Mouse (Mus musculus) neutrophil, adult 5-6 weeks (primary cell): ENCODE measurements at regions not wholly inside any gene's neighbourhood (a gene's known extent, or its start where the extent isn't known, plus 50 kb on each side); places are given as distances from the start of the nearest gene placed in this dataset.

ENCODE experiments used
- ATAC-seq: fragments of 151-379, 151-347 bp; 2 replicates; pipeline ENCODE4 v1.8.0; 2017; ENCODE audit warnings: mild to moderate bottlenecking, moderate TSS enrichment; ENCODE audit not compliant: insufficient number of reproducible peaks, poor library complexity, low FRiP score, severe bottlenecking; ENCODE audit errors: extremely low read depth

DNA sequence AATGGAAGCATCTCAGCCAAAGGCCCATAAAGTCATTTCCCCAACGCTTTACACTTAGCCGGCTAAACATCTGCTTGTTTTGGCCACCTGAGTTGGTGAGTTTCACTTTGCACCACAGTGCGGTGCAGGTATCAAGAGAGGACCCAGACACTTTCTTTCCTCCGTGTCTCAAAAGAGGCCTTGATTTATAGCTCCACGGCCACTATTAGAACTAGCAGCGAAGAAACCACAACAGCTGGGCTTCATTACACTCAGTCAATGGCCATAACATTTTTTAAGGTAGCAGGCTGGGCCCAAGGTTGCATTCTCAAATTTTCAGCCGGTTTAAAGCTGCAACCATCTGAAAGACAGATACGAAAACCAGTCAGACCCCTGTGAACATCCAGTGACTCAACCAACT lies 103.4 kb downstream of the Mreg start:
- ATAC-seq: no peak

DNA sequence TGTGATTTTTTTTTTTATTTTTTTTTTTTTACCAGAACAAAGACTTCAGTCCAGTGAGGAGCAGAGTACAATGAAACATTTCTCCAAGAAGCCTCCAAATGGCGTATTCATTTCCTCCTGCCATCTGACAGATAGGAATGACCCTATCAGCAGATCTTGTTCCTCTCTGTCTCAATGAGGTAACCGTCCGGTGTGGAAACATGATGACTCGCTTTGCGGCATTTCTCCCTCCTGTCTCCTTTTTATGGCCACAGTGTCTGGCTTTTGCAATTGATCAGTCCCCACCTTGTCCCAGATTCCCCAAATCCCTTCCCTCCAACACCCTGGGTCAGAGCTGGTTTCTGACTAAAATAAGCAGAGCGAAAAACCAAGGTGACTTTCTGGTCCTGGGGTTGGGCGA lies 105.0 kb downstream of the Mreg start:
- ATAC-seq: peak; percentile 47; the same call in 1 of the 2 replicates

GRCm38 (mm10) chr1:72106655-72107054 lies 105.5 kb downstream of the Mreg start:
- ATAC-seq: peak; percentile 63; the same call in 1 of the 2 replicates

GRCm38 (mm10) chr1:72105435-72106057 lies 106.6 kb downstream of the Mreg start:
- ATAC-seq: no peak

DNA sequence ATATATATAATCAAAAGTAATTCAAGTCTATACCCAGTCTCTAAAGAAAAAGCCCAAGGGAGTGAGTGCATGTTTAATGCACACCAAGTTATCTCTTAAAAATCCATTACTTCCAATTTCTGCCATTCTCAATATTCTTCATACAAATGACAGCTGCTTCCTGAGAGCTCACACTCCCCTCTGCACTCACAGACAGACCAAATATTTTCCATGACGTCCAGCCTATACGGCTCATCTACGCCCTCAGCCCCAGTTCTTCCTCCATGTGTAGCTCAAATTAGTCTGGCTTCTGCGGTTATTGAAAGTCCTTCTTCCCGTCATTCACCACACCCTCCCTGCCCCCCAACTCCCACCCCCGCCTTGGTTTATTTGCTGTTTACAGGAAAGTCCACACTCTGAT lies 108.1 kb downstream of the Mreg start:
- ATAC-seq: no peak

- no peak for ATAC-seq
These were observed 108.7 kb downstream of the Mreg start for GRCm38 (mm10) chr1:72103387-72103786.

- no peak for ATAC-seq
These were observed 112.7 kb downstream of the Mreg start for GRCm38 (mm10) chr1:72099447-72099846.

DNA sequence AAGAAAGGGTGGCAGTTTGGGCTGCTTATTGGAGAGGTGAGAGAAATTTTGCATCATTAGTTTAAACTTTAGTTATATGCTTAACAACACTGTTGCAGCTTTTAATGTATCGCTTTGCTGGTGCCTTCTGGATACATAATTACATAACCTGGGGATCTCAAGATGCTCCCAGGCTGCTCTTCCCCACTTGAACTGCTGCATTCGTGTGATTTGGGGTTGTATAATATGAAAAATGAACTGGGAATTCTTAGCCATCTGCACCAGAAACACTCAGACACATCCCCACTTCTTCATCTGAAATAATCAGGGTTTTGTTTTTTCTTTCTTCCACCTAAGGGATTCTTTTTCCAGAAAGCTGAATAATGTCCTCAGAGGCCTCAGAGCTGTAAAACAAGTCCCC lies 120.8 kb downstream of the Mreg start:
- no peak for ATAC-seq

DNA sequence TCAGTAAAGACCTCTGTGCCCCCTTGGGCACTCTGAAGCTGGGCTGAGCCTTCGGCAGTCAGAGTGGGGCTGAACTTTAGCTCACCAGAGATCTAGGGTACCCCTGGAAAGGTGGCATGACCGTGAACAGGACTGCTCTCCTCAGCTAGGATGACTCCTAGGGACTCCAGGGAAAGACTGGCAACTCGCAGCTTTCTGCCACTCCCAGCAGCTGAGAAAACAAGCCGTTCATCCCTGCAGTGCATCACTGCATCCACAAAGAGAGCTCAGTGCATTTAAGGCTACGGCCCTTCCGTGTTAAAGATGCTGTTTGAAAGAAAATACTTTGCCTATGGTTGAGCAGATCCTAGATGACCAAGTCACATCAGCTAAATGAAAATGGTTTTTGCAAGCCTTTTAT lies 126.4 kb downstream of the Mreg start:
- ATAC-seq: no peak

DNA sequence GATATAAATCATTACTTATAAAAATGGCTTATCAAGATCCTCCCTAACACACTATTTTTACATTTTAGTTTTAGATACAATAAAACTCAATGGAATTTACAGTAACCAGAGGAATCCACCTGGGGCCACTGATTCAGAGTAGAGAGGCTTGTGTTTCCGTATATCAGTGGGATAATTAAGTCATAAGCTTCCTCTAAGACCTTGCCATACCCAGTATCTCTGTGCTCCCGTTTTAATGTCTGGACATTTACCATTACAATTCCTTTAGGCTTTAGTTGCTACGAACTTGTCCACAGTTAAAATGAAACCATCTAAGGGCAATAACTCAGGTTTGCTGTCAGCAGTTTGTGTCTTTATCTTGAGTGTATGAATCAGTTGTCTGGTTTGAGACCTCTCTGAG lies 127.9 kb downstream of the Mreg start:
- no peak for ATAC-seq

DNA sequence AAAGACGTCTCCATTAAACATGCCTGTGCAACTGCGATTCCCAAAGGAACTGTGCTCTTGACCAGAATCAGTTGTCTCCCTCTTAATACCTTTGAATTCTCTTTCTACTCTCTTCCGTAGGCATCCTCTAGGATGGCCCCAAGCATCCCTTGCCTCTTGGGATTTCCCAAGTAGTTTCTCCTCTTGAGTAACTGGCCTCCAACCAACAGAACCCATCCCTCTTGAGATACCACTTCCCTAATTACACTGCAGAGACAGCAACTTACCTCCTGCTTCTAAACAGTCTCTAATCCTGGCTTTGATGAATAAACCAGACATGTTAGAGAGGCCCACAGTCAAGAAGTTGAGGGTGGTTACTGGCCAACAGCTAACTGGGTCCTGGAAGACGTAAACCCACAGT lies 129.7 kb downstream of the Mreg start:
- no peak for ATAC-seq

DNA sequence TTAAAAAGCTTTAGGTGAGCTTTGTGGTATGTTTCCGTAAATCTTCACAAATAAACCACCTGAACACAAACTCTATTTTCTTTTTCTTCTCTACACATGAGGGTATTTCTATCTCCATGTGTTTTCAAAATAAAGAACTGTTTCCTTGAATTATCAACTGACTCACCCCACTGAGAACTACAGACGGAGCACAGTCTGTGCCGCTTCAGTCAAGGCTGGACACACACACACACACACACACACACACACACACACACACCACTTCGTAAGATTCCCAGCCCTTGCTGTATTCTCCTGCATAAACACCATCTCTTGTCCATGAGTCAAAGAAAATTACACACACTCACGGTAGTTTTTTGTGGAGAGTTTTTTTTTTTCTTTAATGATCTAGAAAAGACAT lies 130.3 kb downstream of the Mreg start:
- ATAC-seq: no peak

GRCm38 (mm10) chr1:72078926-72079550 lies 133.1 kb downstream of the Mreg start:
- ATAC-seq: no peak

DNA sequence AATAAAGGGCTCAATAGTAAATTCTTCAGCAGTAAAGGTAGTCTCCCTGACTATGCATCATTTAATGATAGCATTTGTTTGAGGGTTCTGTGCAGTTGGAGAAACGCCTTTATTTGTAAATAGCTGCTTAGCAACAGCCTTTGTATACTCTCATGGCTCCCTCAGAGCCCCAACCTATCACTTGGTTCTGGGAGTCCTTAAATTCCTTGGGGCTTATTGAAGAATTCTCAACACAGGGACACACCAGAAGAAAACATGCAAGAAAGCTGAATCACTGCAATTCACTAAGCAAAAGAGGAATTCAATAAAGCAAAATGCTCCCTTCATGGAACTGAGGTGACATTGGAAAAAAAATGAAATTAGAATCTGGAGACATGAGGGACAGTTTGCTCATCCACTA lies 135.8 kb downstream of the Mreg start:
- ATAC-seq: no peak

DNA sequence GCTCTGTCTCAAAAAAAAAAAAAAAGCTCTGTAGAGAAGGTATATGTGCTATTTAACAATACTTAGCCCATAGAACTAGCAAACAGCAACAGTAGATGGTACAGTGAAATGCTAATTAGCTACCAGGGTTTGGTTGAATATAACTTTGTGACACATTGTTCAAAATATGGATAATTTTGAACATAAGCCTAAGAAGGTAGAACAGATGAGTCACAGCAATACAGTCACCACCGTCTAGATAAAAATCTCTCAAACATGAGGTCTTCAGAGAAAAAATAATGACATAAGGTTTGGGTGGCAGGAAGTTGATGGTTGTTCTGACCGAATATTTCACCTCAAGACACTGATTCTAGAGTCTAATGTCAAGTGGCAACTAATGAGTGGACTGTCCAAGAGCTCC lies 136.6 kb downstream of the Mreg start:
- no peak for ATAC-seq

- ATAC-seq: no peak
These were observed 138.9 kb downstream of the Mreg start for GRCm38 (mm10) chr1:72073245-72073644.

DNA sequence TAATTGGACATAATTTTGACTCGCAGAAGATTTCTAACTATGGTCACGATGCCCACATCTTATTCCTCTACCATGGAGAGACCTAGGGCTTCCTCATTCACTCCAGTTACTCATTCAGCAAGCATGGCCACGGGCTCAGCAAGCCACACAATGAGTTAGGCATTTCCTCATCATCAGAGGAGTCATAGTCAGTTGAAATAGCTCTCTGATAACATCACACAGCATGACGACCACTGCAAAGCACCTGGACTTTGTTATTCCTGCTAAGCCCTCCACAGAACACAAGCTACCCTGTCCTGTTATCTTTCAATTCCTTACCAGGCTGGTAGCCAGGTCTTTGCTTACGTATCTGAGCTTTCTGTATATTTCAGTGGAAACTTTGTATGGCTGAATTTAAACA lies 141.6 kb downstream of the Mreg start:
- ATAC-seq: no peak

DNA sequence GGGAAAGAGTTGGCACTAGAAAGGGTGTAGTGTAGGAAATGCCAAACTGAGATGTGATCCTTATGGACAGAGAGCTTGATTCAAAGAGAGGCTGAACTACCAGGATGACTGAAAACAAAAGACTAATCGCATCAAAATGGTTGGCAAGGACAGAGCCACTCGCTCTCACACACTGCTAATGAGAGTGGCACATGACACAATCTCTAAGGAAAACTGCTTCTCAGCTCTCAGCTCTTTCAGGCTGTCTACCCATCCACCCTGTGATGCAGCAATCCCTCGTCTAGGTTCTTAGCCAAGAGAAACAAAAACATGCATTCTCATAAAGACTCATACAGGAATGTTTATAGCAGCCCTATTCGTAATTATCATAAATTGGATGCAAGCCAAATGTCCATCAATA lies 143.1 kb downstream of the Mreg start:
- no peak for ATAC-seq

DNA sequence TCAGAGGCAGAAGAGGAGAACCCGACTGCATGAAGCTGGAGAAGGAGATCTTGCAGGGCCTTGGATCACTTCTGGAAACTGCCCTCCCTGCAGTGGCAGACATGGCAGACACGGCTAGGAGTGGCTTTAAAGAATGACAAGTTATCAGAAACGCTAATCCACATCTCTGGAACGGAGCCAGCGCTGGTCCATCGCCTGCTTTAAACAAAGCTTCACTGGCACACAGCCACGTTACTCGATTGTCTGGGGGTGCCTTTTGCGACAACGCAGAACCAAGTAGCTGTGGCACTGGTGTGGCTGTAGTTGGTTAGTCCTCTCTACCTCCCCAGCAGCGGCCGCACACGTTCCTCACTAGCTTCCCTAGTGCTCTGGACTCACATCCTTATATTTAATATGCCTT lies 147.0 kb downstream of the Mreg start:
- ATAC-seq: no peak

GRCm38 (mm10) chr1:72060393-72060792 lies 151.7 kb downstream of the Mreg start:
- ATAC-seq: no peak

DNA sequence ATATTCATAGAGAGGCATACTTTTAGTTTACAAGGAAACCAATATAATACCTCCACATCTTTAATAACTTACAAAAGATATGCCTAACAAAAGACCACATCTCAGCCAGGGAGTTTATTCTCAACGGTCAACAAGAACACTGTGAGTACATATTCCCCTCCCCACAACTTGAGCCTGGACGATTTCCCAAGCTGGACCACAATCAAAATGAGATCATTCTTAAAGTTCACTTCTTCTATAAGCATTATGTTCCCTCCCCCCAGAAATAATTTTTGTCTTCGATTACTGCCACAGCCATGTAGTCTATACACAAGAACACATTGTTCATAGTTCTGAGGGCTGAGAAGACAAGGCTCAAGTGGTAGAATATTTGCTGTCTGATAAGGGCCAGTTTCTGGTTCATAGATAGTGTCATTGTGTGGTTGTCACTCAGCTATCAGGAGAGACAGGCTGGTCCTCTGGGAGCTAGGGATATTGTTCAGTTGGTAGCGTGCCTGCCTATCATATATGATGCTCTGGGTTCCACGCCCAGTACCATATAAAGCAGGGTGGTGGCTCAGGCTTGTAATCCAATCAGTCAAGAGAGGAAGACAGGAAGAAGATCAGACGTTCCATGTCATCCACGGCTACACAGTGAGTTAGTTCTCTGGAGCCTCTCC lies 153.9 kb downstream of the Mreg start:
- no peak for ATAC-seq
